Mouse (Mus musculus) midbrain, embryonic 11.5 days (tissue): Measurements from ENCODE around the gene Cacna1s. TPM values are rescaled to one million over a fixed set of nuclear protein-coding genes. Genes with fewer than 3 reads are reported as not detected.
A peak's percentile ranks its signal among the peaks of the same experiment; 100 is the strongest.

ENCODE experiments used
- ATAC-seq: fragments of 200-750 bp; cut with Nextera tagmentation; 2 replicates; pipeline ENCODE4 v1.8.0; 2017; ENCODE audit warnings: moderate TSS enrichment, moderate library complexity; ENCODE audit not compliant: low FRiP score
- DNase-seq: peaks from one replicate; pipeline ENCODE4 v3.0.0; 2015; ENCODE audit warnings: low spot score; ENCODE audit errors: missing footprints
- H3K27ac ChIP-seq: fragments of 300-500 bp; sonication (generic); 2 replicates; pipeline ENCODE4 v1.5.1; 2014; ENCODE audit warnings: low read depth, low read length
- H3K27me3 ChIP-seq: fragments of 300-500 bp; sonication (generic); 2 replicates; pipeline ENCODE4 v1.6.1; 2014; ENCODE audit warnings: mild to moderate bottlenecking, low read length, moderate library complexity, mixed read lengths; ENCODE audit not compliant: control insufficient read depth, insufficient read depth
- H3K36me3 ChIP-seq: fragments of 300-500 bp; sonication (generic); 2 replicates; pipeline ENCODE4 v1.6.1; 2014; ENCODE audit warnings: mild to moderate bottlenecking, low read length, moderate library complexity, mixed read lengths; ENCODE audit not compliant: control insufficient read depth, insufficient read depth
- H3K4me1 ChIP-seq: fragments of 300-500 bp; sonication (generic); 2 replicates; pipeline ENCODE4 v1.6.1; 2014; ENCODE audit warnings: low read length; ENCODE audit not compliant: control insufficient read depth, insufficient read depth
- H3K4me2 ChIP-seq: fragments of 300-500 bp; sonication (generic); 2 replicates; pipeline ENCODE4 v1.6.1; 2014; ENCODE audit warnings: mild to moderate bottlenecking, moderate library complexity
- H3K4me3 ChIP-seq: fragments of 300-500 bp; sonication (generic); 2 replicates; pipeline ENCODE4 v1.5.1; 2014; ENCODE audit warnings: low read depth, low read length
- H3K9ac ChIP-seq: fragments of 300-500 bp; sonication (generic); 2 replicates; pipeline ENCODE4 v1.6.1; 2014; ENCODE audit warnings: low read length
- H3K9me3 ChIP-seq: fragments of 300-500 bp; sonication (generic); 2 replicates; pipeline ENCODE4 v1.6.1; 2016; ENCODE audit warnings: low read length; ENCODE audit not compliant: control insufficient read depth
- WGBS: fragments of 180-500 bp; shearing (Covaris S2); extraction: QIAGEN DNeasy Blood & Tissue Kit; methylation state at CpG from one replicate; pipeline ENCODE4 v1.1.7; 2014; 5-methylcytosine and 5-hydroxymethylcytosine counted together
- polyA plus RNA-seq: library from polyadenylated mRNA; unstranded; fragments of >200 nt; fragmentation: Nextera tagmentation; extraction: Ambion mirVana; gene quantifications from 2 replicates; pipeline ENCODE4 v1.2.1, GENCODE M21; 2014

Cacna1s gene
- polyA plus RNA-seq, 1 experiment from 2014 or later: 0.23 TPM

DNA sequence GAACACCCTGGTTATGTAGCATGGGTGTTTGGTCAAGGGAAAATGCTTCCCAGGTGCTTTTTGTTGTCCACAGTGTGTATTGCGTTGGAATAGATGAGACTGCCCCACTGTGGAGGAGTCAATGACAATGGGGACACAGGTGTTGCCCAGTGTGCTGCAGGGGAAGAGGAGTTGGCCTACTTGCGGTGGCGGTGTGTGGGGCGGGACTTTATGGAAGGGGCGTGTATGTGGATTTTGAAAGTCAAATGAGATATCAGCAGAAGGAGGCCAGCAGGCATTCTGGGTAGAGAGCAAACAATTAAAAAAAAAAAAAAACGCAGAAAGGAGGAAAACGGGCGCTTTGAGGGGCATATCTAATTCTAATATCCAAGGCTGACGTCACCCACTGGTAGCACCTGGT is 97.2 kb downstream of the Cacna1s start:
- no peak for ATAC-seq
- Histone ChIP-seq H3K36me3 (peaks cover 11% of the 10 kb centered on the region; the same call in 1 of the 2 replicates), H3K9ac (no peak overlapping the region)

DNA sequence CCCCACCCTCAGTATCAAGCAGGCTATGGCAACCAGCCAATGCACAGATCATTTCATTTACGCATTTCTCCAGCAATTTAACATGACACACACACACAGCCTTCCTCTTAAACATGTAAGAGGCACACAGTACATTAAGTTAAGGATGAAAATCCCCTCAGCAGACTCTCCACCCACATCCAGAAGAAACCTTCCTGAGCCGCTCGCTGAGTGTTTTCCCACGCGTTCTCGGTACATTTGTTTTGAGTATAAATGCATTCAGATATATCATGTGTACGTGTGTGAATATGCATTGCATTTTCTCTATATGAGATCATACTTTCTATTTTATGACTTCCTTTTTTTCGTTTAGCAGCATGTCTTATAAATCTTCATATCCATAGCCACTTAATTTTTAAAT is 98.8 kb downstream of the Cacna1s start:
- Histone ChIP-seq H3K4me1 (no peaks in the 10 kb centered on the region), H3K4me3 (no peak overlapping the region), H3K9me3 (no peaks in the 10 kb centered on the region), H3K4me2 (no peak overlapping the region), H3K9ac (no peak overlapping the region), H3K27ac (no peak overlapping the region), H3K27me3 (no peaks in the 10 kb centered on the region), H3K36me3 (peaks cover 16% of the 10 kb centered on the region; the same call in 1 of the 2 replicates)
- no peak for DNase-seq
- ATAC-seq: no peak
- 93% methylated on average over 8 of the region's 8 CpGs for WGBS

More for the DNA sequence above, 97.2 kb downstream of the Cacna1s start:
- 94% methylated on average over 9 of the region's 9 CpGs for WGBS
- no peaks in the 10 kb centered on the region for H3K27me3 ChIP-seq
- DNase-seq: no peak
- no peaks in the 10 kb centered on the region for H3K4me1 ChIP-seq
- no peak overlapping the region for H3K4me2 ChIP-seq
- H3K4me3 ChIP-seq: no peak overlapping the region
- no peak overlapping the region for H3K27ac ChIP-seq
- H3K9me3 ChIP-seq: no peaks in the 10 kb centered on the region

DNA sequence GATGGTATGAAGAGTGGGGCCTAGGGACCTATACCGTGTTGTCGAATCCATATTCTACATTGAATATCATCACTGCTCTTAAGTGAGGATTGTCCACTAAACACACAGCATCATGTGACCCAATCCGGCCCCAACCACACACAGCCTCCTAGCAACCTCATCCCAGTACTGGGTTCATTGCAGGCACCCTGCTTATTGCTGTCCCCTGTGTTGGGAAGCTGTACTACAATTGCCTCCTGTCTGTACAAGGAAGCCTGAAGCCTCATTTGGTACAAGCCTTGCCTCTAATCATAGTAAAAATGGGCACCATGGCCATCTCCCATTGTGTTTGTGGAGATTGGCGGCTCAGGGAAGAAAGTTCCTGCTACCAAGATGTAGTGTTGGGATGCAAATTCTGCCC is 103.8 kb downstream of the Cacna1s start:
- DNase-seq: no peak
- Histone ChIP-seq H3K4me2 (no peak overlapping the region), H3K9ac (no peak overlapping the region), H3K9me3 (no peaks in the 10 kb centered on the region), H3K4me3 (no peak overlapping the region), H3K36me3 (peaks cover 18% of the 10 kb centered on the region), H3K4me1 (no peaks in the 10 kb centered on the region), H3K27me3 (no peaks in the 10 kb centered on the region), H3K27ac (no peak overlapping the region)
- WGBS: 94% methylated on average over 4 of the region's 4 CpGs
- ATAC-seq: no peak

DNA sequence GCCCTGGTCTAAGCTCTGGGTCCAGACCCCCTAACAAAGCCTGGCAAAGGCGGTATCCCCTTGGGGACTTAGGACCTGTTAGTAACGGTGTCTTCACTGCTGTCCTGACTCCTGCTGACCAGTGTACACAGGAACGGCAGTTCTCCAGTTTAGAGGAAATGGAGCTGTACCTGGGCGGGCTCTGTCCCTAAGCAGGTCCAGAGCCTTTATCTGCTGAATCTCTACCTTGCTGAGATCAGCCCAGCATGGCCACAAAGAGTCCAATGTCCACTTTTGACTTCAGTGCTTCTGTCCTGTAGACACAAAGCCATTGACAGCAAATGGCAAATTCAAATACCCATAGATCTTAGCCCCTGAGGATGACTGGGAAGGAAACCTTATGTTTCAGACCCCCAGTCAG is 104.4 kb downstream of the Cacna1s start:
- 93% methylated on average over 4 of the region's 4 CpGs for WGBS
- Histone ChIP-seq H3K27ac (no peak overlapping the region), H3K27me3 (no peaks in the 10 kb centered on the region), H3K9ac (no peak overlapping the region), H3K4me1 (no peaks in the 10 kb centered on the region), H3K4me2 (no peak overlapping the region), H3K9me3 (no peaks in the 10 kb centered on the region), H3K4me3 (no peak overlapping the region), H3K36me3 (peaks cover 17% of the 10 kb centered on the region)
- ATAC-seq (no peak), DNase-seq (no peak)

DNA sequence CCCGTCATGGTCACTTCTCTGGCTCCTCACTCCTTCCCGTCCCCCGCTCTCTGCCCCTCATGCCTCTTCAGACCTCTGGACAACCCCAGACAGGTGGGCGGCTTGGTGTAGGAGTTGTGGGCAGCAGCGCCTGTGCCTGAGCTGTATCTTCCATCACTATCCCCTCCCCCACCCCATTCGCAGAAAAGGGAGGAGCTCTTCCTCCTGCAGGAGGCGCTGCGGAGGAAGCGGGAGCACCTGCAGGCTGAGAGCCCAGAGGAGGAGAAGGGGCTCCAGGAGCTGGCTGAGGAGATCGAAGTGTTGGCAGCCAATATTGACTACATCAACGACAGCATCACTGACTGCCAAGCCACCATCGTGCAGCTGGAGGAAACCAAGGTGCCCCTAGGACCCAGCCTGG is 107.3 kb downstream of the Cacna1s start:
- Histone ChIP-seq H3K4me1 (no peaks in the 10 kb centered on the region), H3K36me3 (peaks cover 16% of the 10 kb centered on the region), H3K4me2 (no peak overlapping the region), H3K4me3 (no peak overlapping the region), H3K9ac (no peak overlapping the region), H3K9me3 (no peaks in the 10 kb centered on the region), H3K27me3 (no peaks in the 10 kb centered on the region), H3K27ac (no peak overlapping the region)
- DNase-seq (no peak), ATAC-seq (no peak)
- WGBS: 44% methylated on average over 11 of the region's 12 CpGs

DNA sequence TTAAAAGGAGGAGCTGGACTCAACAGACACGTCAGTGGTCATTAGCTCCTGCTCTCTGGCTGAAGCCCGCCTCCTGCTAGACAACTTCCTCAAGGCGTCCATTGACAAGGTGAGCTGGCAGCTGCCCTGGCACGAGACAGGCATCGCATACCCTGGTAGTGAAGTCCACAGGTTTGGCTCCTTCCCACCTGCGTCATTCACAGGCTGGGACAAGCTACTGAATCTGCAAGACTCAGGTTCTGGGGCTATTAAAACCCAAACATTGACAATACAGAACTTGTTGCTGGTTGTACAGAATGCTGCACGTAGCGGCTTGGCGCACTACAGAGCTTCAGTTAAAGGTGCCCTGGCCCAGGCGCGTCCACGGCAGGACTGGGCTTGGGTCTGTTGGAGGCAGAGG is 107.7 kb downstream of the Cacna1s start:
- H3K9ac ChIP-seq: no peak overlapping the region
- no peak overlapping the region for H3K4me3 ChIP-seq
- H3K27ac ChIP-seq: no peak overlapping the region
- ATAC-seq: no peak
- H3K36me3 ChIP-seq: peaks cover 16% of the 10 kb centered on the region
- 0 out of 2 replicates have a peak, but pooled peaks cover 2% of the 10 kb centered on the region for H3K4me1 ChIP-seq
- H3K9me3 ChIP-seq: no peaks in the 10 kb centered on the region
- DNase-seq: no peak
- H3K27me3 ChIP-seq: no peaks in the 10 kb centered on the region
- H3K4me2 ChIP-seq: no peak overlapping the region
- WGBS: 91% methylated on average over 12 of the region's 12 CpGs

DNA sequence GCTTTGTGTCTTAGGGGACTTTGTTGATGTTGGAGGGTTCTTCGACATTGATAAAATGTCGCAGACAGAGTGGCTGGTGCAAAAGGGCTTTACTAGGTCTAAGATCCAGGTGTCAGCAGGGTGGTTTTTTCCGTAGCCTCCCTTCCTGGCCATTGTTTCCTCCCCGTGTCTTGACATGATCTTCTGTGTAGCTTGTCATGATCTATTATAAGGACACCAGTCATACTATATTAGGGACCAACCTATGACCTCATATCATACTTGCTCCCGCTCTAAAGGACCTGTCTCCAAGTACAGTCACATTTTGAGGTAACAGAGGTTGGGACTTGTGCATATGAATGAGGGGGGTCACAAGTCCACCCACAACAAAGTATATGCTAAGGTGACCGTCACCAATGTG is 108.4 kb downstream of the Cacna1s start:
- Histone ChIP-seq H3K9ac (no peak overlapping the region), H3K9me3 (no peaks in the 10 kb centered on the region), H3K4me3 (no peak overlapping the region), H3K27me3 (no peaks in the 10 kb centered on the region), H3K36me3 (peaks cover 14% of the 10 kb centered on the region), H3K4me1 (0 out of 2 replicates have a peak, but pooled peaks cover 4% of the 10 kb centered on the region), H3K27ac (no peak overlapping the region), H3K4me2 (no peak overlapping the region)
- DNase-seq (no peak), ATAC-seq (no peak)
- 90% methylated on average over 6 of the region's 6 CpGs for WGBS

DNA sequence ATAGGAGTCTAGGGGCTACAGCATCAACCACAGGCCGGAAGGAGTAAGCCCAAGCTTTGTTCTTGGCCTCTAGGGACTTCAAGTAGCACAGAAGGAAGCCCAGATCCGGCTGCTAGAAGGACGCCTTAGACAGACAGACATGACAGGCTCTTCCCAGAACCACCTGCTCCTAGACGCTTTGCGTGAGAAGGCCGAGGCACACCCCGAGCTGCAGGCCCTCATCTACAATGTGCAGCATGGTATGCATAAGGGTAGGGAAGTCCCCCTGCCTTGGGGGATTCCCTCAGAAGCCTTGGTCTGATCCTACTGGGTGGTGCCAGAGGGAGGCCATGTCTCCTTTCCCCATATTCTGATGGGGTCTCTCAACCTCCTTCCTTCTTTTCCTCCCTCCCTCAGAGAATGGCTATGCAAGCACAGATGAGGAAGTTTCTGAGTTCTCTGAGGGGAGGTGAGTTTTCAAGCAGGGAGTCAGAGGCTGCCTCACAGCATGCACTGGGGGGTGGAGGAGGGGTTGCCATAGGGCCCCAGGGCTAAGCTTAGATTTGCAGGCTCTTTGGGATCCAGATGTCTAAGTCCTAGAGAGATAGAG is 108.9 kb downstream of the Cacna1s start:
- Histone ChIP-seq H3K4me2 (no peak overlapping the region), H3K4me3 (no peak overlapping the region), H3K27ac (no peak overlapping the region), H3K27me3 (no peaks in the 10 kb centered on the region), H3K9ac (no peak overlapping the region), H3K36me3 (peaks cover 12% of the 10 kb centered on the region), H3K9me3 (no peaks in the 10 kb centered on the region), H3K4me1 (0 out of 2 replicates have a peak, but pooled peaks cover 4% of the 10 kb centered on the region)
- no peak for ATAC-seq
- no peak for DNase-seq
- WGBS: 90% methylated on average over 7 of the region's 7 CpGs

DNA sequence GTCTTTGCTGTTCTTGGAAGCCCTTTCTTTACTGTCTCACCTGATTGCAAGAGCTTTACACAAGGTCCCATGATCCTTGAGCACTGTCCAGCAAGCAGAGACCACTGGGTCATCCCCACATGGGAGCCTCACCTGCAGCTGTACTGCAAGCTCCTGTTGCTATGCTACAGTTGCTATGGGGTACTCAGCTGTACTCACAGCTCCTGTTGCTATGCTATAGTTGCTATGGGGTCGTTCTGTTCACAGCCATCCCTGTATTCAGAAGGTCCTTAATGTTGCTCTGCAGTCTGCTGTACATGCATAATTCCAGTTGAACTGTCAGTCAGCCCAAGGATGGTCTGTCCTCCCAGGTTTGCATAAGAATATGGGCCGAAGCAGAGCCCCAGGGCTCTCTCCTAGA is 112.9 kb downstream of the Cacna1s start:
- Histone ChIP-seq H3K27me3 (no peaks in the 10 kb centered on the region), H3K4me1 (0 out of 2 replicates have a peak, but pooled peaks cover 4% of the 10 kb centered on the region), H3K27ac (no peak overlapping the region), H3K36me3 (peaks cover 8% of the 10 kb centered on the region), H3K9me3 (no peaks in the 10 kb centered on the region), H3K4me3 (no peak overlapping the region), H3K4me2 (no peak overlapping the region), H3K9ac (no peak overlapping the region)
- no peak for DNase-seq
- 52% methylated on average over 2 of the region's 2 CpGs for WGBS
- ATAC-seq: peak; percentile 38
